Mouse (Mus musculus): ENCODE measurements around the gene Ano8. TPM values are rescaled to one million over a fixed set of nuclear protein-coding genes. Genes with fewer than 3 reads are reported as not detected.
A peak's percentile ranks its signal among the peaks of the same experiment; 100 is the strongest.
"Not testable (repeated sequence)": the region's sequence is repeated elsewhere in the genome, so short reads cannot be mapped to it uniquely, and the experiment has no call there.

Ano8 gene
- 4.0 and 4.5 TPM in 2 replicates for polyA plus RNA-seq (2015; fragmentation: Nextera tagmentation; extraction: Ambion mirVana)

DNA sequence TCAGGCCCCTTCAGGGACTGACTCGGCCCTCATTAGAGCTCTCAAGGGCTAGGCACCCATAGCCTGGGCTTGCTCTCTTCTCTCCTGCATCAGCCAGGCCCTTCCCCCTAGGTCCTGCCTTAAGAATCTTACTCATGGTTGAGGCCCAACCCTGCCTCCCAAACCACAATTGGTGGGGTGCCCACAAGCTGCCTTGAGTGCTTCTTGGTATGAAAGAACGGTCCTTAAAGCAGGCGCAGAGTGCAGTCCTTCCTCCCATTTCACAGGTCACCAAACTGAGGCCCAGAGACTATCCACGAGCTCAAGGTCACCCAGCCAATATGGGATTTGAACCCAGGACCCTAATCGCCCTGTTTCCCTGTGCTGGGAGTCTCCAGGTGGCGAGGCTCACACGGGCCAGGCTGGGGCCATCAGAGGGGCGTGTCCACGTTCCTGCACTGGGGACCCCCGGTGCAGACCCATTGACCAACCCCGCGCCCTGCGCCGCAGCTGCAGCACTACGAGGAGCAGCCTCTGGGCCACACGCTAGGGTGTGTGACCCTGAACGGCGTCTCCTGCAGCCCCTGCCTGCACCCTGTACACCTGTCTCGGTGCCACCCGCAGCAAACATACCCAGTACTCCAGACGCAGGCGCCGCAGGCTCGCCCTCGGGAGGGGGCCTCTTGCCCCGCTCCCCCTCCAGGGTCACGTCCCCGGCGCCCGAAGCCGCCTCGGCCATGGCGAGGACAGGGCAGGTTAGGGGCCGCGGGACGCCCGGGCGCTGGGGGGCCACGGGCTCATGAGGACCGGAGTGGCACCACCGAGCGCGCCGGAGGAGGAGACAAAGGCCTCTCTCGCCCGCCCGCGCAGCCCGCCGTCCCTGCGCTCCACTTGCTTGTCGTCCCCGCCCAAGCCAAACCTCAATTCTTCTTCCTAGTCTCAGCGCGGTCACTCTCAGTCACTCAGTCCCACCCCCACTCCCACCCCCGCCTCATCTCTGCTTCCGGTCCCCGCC lies at the start of gene Ano8:
TSS of gene Ano8 (minus strand) at position 822 of the 994 bp plus-strand sequence.
- Histone ChIP-seq H3K4me3 (peak within 1 kb of the TSS; percentile 92), H3K9me3 (replicated peaks) (no peaks in the 10 kb centered on the region), H3K27me3 (no peaks in the 10 kb centered on the region), H3K4me1 (peaks cover 54% of the 10 kb centered on the region), H3K36me3 (ENCODE audit: poor library complexity, severe bottlenecking) (peaks cover 44% of the 10 kb centered on the region), H3K9ac (peak within 1 kb of the TSS; percentile 98), H3K4me2 (peak within 1 kb of the TSS; percentile 83), H3K27ac (peak within 1 kb of the TSS; percentile 91)
- ATAC-seq: peak; percentile 77
- WGBS: 7% methylated on average over 37 of the region's 58 CpGs

DNA sequence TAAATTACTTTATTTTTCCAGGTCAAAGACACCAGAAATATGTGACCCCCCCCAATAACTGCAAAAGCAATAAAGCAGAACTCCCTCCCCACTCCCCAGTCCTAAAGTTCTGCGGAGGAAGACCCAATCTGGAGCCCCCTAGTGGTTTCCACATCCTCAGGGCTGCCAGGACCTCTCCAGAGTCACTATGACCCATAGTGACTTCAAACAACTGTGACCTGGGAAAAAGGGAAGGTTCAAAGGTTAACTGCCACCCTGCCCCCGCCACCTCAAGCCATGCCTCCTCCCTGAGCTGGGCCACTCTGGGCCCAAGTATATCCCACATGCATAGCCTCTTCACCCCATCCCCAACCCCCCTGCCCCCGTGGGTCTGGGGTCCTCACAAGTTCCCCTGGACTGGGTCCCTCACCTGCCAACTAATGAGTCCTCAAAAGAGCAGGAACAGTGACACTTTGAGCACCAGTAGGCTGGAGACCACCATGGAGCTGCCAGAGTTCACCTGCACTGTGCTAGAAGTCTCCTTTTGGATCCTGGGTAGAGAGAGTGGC lies 48.6 kb upstream of the Ano8 start:
- Histone ChIP-seq H3K4me2 (no peak overlapping the region), H3K27me3 (peaks cover 33% of the 10 kb centered on the region), H3K4me3 (no peak overlapping the region), H3K9ac (no peak overlapping the region), H3K27ac (no peak overlapping the region), H3K9me3 (replicated peaks) (no peaks in the 10 kb centered on the region), H3K36me3 (ENCODE audit: poor library complexity, severe bottlenecking) (no peaks in the 10 kb centered on the region), H3K4me1 (peaks cover 5% of the 10 kb centered on the region; the same call in 1 of the 2 replicates)
- 35% methylated on average over 3 of the region's 3 CpGs for WGBS
- no peak for ATAC-seq

DNA sequence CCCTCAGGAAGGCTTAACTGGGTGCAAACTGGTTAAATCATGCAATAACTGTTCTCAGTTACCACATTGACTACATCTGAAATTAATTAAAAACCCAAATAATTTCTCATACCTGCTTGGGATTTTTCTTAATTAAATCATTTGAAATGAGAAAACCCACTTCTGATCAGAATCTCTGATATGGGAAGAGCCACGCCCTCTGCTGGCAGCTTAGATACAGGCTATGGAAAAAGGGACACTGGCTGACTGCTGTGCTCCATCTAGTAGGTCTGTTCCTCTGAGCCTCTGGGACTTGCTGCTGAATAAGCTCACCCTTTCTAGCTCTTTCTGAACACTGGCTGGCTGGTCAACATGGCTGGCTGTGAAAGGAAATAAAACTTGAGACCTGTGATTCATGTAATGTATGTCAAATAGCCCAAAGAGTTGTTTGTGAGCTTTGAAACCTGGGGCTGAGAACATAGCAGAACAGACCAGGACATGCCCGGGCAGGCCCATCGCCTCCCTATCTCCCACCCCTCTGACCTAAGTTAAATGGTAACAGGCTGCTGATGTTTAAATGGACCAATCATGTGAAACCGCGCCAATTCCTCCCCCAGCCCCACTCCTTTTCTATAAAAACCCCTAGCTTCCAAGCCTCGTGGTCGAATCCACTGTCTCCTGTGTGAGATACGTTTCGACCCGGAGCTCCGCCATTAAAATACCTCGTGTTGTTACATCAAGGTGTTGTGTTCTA lies 45.1 kb upstream of the Ano8 start:
- not testable (repeated sequence) for H3K4me3 ChIP-seq, H3K9ac ChIP-seq

DNA sequence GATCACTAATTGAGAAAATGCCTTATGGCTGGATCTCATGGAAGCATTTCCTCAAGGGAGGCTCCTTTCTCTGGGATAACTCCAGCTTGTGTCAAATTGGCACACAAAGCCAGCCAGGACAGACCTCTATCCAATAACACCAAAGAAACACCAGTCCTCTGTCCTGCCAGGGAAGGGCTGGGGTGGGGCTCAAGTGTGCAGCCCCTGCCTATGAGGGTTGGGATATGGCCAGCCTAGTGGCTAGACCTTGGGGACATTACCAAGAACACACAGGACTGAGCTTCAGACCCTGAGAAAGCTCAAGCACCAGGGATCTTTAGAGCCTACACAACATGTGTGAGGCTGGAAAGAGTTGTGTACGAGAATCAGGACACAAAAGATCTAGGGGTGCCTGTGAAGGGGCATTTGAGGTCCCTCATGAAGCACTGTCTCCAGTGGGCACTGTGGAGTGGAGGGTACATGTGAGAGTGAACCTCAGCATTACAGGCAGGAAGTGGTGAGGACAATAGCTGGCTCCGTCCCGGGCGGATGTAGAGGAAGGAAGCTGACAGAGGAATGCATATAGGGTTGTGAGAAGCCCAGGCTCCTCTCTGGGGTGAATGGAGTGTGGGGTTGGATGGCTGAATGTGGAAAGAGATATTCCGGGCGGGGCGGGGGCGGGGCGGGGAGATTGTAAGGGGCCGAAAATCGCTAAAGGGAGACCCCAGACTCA lies 42.8 kb upstream of the Ano8 start:
- no peaks in the 10 kb centered on the region for H3K9me3 ChIP-seq (replicated peaks)
- WGBS: 86% methylated on average over 11 of the region's 11 CpGs
- no peak overlapping the region for H3K9ac ChIP-seq
- H3K4me3 ChIP-seq: no peak overlapping the region
- no peaks in the 10 kb centered on the region for H3K36me3 ChIP-seq (ENCODE audit: poor library complexity, severe bottlenecking)
- H3K4me1 ChIP-seq: peaks cover 12% of the 10 kb centered on the region
- H3K27ac ChIP-seq: no peak overlapping the region
- peaks cover 48% of the 10 kb centered on the region for H3K27me3 ChIP-seq
- H3K4me2 ChIP-seq: no peak overlapping the region
- no peak for ATAC-seq

More for the DNA sequence above, 45.1 kb upstream of the Ano8 start:
- H3K4me2 ChIP-seq; ATAC-seq; H3K9me3 ChIP-seq (replicated peaks); H3K4me1 ChIP-seq; H3K36me3 ChIP-seq (ENCODE audit: poor library complexity, severe bottlenecking); H3K27ac ChIP-seq: not testable (repeated sequence)
- H3K27me3 ChIP-seq: peaks cover 29% of the 10 kb centered on the region
- WGBS: 75% methylated on average over 7 of the region's 12 CpGs

DNA sequence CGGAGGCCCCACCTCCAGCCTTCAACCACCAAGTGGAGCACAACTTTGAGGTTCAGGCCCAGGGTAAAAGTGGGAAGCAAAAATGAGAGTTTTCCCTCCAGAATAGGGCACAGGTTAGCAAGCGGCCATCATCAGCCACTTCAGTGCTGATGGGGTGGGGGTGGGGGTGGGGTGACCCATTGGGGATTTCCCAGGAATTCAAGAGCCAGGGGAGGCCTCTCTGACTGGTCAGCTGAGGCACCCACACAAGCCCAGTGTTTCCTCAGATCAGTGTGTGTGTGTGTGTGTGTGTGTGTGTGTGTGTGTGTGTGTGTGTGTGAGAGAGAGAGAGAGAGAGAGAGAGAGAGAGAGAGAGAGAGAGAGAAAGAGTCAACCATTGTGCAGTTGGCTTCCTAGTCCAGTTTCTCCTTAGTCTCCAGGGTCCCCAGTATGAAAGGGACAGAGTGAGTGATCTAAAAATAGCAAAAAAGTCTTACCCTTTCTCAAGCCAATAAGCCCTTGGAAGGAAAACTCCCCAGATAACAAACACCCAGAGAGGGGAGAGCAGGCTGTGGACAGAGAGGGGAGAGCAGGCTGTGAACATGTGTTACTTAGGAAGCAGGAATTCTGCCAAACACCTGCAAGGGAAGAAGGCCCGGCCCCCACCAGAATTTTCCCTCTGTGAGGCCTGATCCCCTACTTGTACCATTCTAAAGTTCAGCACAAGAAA lies 41.6 kb upstream of the Ano8 start:
- ATAC-seq: no peak; the same call in 1 of the 2 replicates
- Histone ChIP-seq H3K27ac (no peak overlapping the region), H3K36me3 (ENCODE audit: poor library complexity, severe bottlenecking) (no peaks in the 10 kb centered on the region), H3K9me3 (replicated peaks) (no peaks in the 10 kb centered on the region), H3K4me1 (peaks cover 12% of the 10 kb centered on the region), H3K4me2 (no peak overlapping the region), H3K9ac (peak overlapping the region; percentile 3; the same call in 1 of the 2 replicates), H3K4me3 (no peak overlapping the region), H3K27me3 (peaks cover 59% of the 10 kb centered on the region)
- WGBS: 39% methylated on average over 3 of the region's 3 CpGs

DNA sequence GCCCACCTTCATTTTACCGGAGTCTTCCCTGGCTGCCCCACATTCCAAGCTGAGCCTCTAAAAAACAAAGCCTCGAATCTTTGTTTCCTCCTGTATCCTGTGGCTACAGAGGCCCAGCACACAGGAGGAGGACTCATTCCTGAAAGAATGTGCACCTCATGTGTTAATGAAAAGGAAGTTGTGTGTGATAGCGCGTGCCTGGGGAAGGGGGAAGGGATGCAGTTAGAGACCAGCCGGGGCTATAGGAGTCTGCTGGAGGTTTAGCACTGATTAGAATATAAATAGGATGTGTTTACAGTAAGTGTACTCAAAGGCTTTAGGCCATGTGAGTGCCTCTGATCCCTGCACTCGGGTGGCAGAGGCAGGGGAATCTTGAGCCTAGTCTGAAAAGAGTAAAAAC lies 40.5 kb upstream of the Ano8 start:
- Histone ChIP-seq H3K27me3 (peaks cover 61% of the 10 kb centered on the region), H3K27ac (no peak overlapping the region), H3K4me3 (no peak overlapping the region), H3K9ac (peak overlapping the region; percentile 3; the same call in 1 of the 2 replicates), H3K9me3 (replicated peaks) (no peaks in the 10 kb centered on the region), H3K4me1 (peaks cover 12% of the 10 kb centered on the region), H3K4me2 (no peak overlapping the region), H3K36me3 (ENCODE audit: poor library complexity, severe bottlenecking) (no peaks in the 10 kb centered on the region)
- WGBS: under 1% methylated on average over 6 of the region's 6 CpGs
- ATAC-seq: no peak

DNA sequence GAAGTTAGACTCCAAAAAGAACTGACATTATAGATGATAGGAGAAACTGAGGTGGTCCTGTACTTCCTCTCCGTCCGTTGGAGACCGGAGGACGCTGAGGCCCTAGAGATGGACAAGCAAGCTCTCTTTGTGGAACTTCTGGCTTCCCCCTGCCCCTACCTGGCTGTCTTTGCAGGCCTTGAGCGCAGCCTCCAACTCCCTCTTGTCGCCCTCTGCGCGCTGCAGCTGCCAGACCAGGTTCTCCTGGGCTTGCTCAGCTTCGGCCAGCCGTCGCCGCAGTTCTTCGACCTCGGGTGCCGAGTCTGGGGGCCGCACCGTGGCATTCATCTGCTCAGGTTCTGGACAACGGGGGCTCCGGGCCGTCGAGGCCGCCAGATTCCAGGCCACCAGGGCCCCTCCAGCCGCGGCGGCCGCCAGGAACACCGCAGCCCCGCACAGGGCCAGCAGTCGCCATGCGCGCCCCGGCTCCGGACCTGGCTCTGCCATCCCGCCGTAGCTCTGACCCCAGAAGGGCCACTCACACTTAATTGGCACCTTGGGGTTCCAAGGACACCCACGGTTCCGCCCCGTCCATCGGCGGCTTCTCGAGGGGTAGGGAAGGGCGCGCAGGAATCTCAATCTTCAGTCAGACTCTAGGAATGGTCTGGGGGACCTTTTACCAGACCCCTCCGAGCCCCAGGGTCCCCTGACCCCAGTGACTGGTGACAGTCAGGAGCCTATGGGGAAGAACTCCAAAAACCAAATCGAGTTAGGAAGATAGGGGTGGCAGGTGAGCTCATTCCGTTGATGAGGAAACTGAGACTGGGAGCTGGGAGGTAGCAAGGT lies 39.7 kb upstream of the Ano8 start, which contains the start of gene Ccdc194:
TSS of gene Ccdc194 (minus strand) at position 486 of the 825 bp plus-strand sequence.
- Histone ChIP-seq H3K36me3 (ENCODE audit: poor library complexity, severe bottlenecking) (no peaks in the 10 kb centered on the region), H3K27me3 (peaks cover 65% of the 10 kb centered on the region), H3K4me3 (0 out of 2 replicates have a peak within 1 kb of the TSS, but pooled peaks have one; percentile 2), H3K9ac (peak within 1 kb of the TSS; percentile 43; the same call in 1 of the 2 replicates), H3K27ac (no peak within 1 kb of the TSS), H3K4me1 (peaks cover 12% of the 10 kb centered on the region), H3K9me3 (replicated peaks) (no peaks in the 10 kb centered on the region), H3K4me2 (no peak within 1 kb of the TSS; the same call in 1 of the 2 replicates)
- WGBS: 5% methylated on average over 46 of the region's 46 CpGs
- no peak for ATAC-seq

DNA sequence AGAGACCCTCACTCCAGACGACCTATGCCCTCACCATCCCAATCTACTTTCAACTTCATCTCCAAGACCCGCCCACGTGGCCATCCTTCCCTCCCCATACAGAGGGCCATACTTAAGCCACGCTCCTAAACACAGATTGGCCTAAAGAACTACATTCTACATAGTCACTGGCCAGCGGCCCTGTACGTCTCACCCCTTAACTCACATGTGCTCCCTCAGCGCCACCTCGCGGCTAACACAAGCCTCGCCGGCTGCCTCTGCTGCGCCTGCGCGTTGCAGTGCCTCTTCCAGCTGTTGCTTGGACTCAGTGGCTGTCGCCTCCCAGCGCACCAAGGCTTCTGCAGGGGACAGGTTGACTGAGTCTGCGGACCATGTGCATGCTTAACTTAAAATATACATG lies 35.9 kb upstream of the Ano8 start:
- no peak overlapping the region for H3K27ac ChIP-seq
- no peak overlapping the region for H3K9ac ChIP-seq
- WGBS: 2% methylated on average over 17 of the region's 17 CpGs
- H3K4me1 ChIP-seq: peaks cover 10% of the 10 kb centered on the region
- no peak overlapping the region for H3K4me3 ChIP-seq
- H3K27me3 ChIP-seq: peaks cover 48% of the 10 kb centered on the region
- no peaks in the 10 kb centered on the region for H3K9me3 ChIP-seq (replicated peaks)
- peak; percentile 81 for ATAC-seq
- H3K36me3 ChIP-seq (ENCODE audit: poor library complexity, severe bottlenecking): no peaks in the 10 kb centered on the region
- no peak overlapping the region for H3K4me2 ChIP-seq

DNA sequence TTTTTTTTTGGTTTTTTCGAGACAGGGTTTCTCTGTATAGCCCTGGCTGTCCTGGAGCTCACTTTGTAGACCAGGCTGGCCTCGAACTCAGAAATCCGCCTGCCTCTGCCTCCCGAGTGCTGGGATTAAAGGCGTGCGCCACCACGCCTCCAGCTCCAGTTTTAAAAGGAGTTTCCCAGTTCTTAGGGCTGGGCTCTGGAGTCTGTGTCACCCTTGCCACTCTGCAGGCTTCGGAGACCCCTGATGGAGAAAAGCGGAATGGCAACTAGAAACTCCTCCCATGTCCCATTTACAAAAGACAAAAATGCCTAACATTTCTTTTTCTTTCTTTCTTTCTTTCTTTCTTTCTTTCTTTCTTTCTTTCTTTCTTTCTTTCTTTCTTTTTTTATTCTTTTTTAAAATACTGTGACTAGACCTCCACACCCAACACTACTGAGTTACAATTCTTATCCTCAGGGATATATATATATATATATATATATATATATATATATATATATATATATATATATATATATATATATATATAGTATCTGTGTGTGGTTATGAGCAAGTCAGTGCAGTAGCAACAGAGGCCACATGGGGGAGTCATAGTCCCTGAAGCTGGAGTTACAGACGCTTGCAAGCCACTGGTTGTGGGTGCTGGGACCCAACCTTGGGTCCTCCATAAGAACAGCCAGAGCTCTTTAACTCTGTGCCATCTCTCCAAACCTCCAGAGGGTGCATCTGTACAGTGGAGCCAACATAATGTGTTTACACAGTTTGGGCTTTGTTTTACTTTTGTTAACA lies 33.5 kb upstream of the Ano8 start:
- not testable (repeated sequence) for H3K36me3 ChIP-seq (ENCODE audit: poor library complexity, severe bottlenecking); H3K9me3 ChIP-seq (replicated peaks); H3K4me3 ChIP-seq; H3K4me1 ChIP-seq; H3K4me2 ChIP-seq; H3K9ac ChIP-seq; H3K27ac ChIP-seq
- peaks cover 24% of the 10 kb centered on the region for H3K27me3 ChIP-seq
- 39% methylated on average over 9 of the region's 10 CpGs for WGBS
- ATAC-seq: peak; percentile 44; the same call in 1 of the 2 replicates

DNA sequence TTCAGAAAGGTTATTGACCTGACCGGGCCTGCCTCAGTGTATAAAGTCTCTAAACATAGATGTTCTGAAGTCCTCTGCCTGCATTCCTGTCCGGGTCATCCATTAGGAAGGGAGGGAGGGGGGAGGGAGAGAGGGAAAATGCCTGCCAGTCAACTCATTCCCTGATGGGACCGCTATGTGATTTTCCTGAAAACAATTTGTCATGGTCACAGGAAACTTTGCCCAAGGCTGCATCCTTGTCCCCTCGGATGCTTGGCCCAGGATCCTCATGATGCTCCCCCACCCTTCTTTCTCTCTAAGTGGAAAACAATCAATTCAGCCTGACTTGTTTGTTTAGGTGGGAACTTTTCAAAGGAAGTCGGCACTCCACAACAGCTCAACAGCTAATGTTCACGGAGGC lies 31.0 kb upstream of the Ano8 start:
- WGBS: 43% methylated on average over 6 of the region's 6 CpGs

More for the DNA sequence above, 31.0 kb upstream of the Ano8 start:
- Histone ChIP-seq H3K4me2 (no peak overlapping the region), H3K36me3 (ENCODE audit: poor library complexity, severe bottlenecking) (no peaks in the 10 kb centered on the region), H3K27me3 (peaks cover 5% of the 10 kb centered on the region; the same call in 1 of the 2 replicates), H3K4me1 (no peaks in the 10 kb centered on the region), H3K4me3 (no peak overlapping the region), H3K27ac (no peak overlapping the region), H3K9ac (no peak overlapping the region), H3K9me3 (replicated peaks) (no peaks in the 10 kb centered on the region)
- ATAC-seq: no peak
